Mouse (Mus musculus): ENCODE measurements around the gene Pcnt.

DNA sequence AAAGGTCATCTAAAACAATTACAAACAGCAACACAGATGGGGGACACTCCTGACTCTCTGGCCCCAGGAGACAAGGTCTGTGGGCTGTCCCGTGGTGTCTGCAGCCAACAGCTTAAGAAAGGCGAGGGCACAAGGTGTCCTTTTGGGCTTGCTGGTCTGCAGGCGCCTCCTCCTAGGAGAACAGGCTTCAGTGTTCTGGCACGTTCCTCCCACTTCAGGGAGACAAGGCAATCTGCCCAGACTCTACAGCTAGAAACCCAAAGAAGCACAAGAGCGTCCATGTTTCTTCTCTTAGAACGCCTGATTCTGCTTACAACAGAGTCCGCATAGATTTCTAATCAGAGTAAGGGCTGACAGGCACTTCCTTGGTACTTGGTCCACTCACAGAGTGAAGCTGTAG is 19.7 kb upstream of the Pcnt start:
- no peak for TF ChIP-seq EP300 (IDR thresholded peaks at IDR 0.05; ENCODE audit: insufficient read depth, low read depth, low read length)
- no peak for TF ChIP-seq CTCF (IDR thresholded peaks at IDR 0.05)

All from heart, adult 2 months (tissue).